Mouse (Mus musculus) left cerebral cortex, adult 6 months (tissue): Measurements from ENCODE around the gene Smco1. TPM values are rescaled to one million over a fixed set of nuclear protein-coding genes. Genes with fewer than 3 reads are reported as not detected.

Experiments
- long read RNA-seq, 2 experiments: library from polyadenylated mRNA; unstranded; transcript quantifications; one replicate each; pipeline ENCODE4 v2.0.0; 2019 to 2020
- polyA plus RNA-seq: library from polyadenylated mRNA; unstranded; fragments of <200 nt; fragmentation: Nextera tagmentation; gene quantifications from 2 replicates; pipeline ENCODE4 v1.2.3, GENCODE M21; 2021

Smco1 gene
- not detected in 2 replicates for polyA plus RNA-seq
- long read RNA-seq, experiment 1, result 0 reads
- long read RNA-seq, experiment 2, result 0 reads

GRCm38 (mm10) chr16:32271291-32271690 lies at the start of gene Smco1:
Gene Smco1, plus strand, starts transcription at chr16:32271468.

DNA sequence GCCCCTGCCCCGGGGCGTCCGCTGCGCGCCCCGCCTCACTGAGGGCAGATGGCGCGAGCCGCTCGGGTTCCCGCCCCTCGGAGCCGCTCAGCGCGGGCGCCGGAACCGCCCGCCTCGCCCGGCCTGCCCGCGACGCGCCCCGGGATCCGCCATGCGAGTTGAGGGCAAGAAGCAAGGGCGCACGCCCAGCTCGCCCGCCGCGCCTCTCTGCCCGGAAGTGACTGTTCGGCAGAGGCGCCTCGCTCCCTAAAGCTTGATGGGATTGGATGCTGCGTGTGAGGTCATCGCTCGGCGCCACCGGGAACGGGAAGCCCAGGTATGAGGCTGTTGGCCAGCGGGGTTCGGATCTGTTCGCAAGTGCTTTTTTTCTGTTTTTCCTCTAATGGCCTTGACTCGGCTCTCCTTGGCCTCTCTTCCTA lies 24.3 kb upstream of the Smco1 start, which contains the start of the genes Fbxo45 and Wdr53:
Gene Fbxo45, minus strand, starts transcription at position 207 of the 419 bp plus-strand sequence.
Gene Wdr53, plus strand, starts transcription at position 276 of the 419 bp plus-strand sequence.

GRCm38 (mm10) chr16:32277308-32278256 lies 6.3 kb downstream of the Smco1 start, which contains the start of gene Rnf168:
Gene Rnf168, plus strand, starts transcription at chr16:32277459.

Other genes starting within 250 kb of the Smco1 start
- 11.1 and 11.7 TPM in 2 replicates for gene Pak2, start 192.1 kb upstream of the Smco1 start, polyA plus RNA-seq
- 43.9 and 45.4 TPM in 2 replicates for gene Pigx, start 171.7 kb upstream of the Smco1 start, polyA plus RNA-seq
- 122 and 129 TPM in 2 replicates for gene Cep19, start 171.7 kb upstream of the Smco1 start, polyA plus RNA-seq
- gene Nrros, start 105.9 kb upstream of the Smco1 start, polyA plus RNA-seq, result 4.1 and 5.8 TPM in 2 replicates
- gene Bex6, start 91.6 kb upstream of the Smco1 start, polyA plus RNA-seq, result not detected in 2 replicates
- 4.2 and 5.7 TPM in 2 replicates for gene Fbxo45, start 24.3 kb upstream of the Smco1 start, polyA plus RNA-seq
- gene Wdr53, start 24.2 kb upstream of the Smco1 start, polyA plus RNA-seq, result 15.4 and 15.9 TPM in 2 replicates
- 21.3 and 29.2 TPM in 2 replicates for gene Rnf168, start 6.0 kb downstream of the Smco1 start, polyA plus RNA-seq
- 7.8 and 9.1 TPM in 2 replicates for gene Ubxn7, start 60.8 kb downstream of the Smco1 start, polyA plus RNA-seq
- gene Tm4sf19, start 129.0 kb downstream of the Smco1 start, polyA plus RNA-seq, result not detected in 2 replicates
- gene Tctex1d2, start 148.2 kb downstream of the Smco1 start, polyA plus RNA-seq, result 40.7 and 43.1 TPM in 2 replicates
- gene Pcyt1a, start 159.5 kb downstream of the Smco1 start, polyA plus RNA-seq, result 13.5 and 14.5 TPM in 2 replicates
- gene Slc51a, start 216.4 kb downstream of the Smco1 start, polyA plus RNA-seq, result not detected in 2 replicates
- not detected in 2 replicates for gene Zdhhc19, start 224.8 kb downstream of the Smco1 start, polyA plus RNA-seq